Mouse (Mus musculus) layer of hippocampus, postnatal 25 days (tissue): ENCODE measurements at regions not wholly inside any gene's neighbourhood (a gene's known extent, or its start where the extent isn't known, plus 50 kb on each side); places are given as distances from the start of the nearest gene placed in this dataset.

Experiments
- DNase-seq, 2 experiments: peaks; one replicate each; pipeline ENCODE4 v3.0.0; 2022; ENCODE audit warnings: mixed read lengths in 2 of 2, low spot score in 1 of 2; ENCODE audit errors: extremely low spot score in 1 of 2

- peak in 1 of 2 experiments; percentile 10 for DNase-seq
Observed at GRCm38 (mm10) chr8:30797341-30797740, 2631.2 kb upstream of the 5930422O12Rik start.

- DNase-seq = no peak
Observed at GRCm38 (mm10) chr8:30817028-30817427, 2611.5 kb upstream of the 5930422O12Rik start.

DNA sequence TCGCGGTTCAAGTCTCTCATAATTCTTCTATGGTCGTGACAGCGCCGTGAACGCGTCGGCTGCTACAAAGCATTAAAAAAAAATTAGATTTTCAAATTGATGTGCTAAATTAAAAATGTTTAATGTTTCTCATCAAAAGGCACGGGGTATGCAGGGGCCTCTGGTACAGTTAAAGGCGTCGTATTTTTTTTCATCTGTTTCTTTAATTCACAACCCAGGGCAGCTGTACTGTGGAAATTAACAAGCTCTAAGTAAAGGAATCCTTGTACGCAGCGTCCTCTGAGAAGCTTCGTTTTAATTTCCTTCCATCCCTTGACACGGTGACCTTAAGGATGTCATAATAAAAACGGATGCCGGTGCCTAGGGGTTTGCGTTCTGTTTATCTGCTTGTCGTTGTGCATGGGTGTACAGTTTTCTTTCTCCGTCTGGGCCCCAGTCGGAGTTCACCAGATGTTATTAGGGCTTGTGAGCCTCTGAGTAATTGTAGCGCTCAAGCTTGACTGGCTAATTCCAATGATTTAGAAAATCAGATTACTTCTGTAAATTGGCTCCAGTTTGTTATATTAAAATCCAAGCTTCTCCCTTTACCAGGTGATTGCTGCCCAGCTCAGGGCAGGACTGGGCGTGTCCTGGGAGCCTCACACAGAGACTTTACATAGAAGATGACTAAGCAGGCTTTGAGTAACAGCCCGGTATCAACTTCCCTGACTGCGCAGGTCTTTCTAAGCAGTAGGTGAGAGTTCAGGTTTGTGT lies 2605.5 kb upstream of the 5930422O12Rik start:
- DNase-seq = no peak

- DNase-seq = no peak
Observed at GRCm38 (mm10) chr8:30823588-30823938, 2604.9 kb upstream of the 5930422O12Rik start.

DNA sequence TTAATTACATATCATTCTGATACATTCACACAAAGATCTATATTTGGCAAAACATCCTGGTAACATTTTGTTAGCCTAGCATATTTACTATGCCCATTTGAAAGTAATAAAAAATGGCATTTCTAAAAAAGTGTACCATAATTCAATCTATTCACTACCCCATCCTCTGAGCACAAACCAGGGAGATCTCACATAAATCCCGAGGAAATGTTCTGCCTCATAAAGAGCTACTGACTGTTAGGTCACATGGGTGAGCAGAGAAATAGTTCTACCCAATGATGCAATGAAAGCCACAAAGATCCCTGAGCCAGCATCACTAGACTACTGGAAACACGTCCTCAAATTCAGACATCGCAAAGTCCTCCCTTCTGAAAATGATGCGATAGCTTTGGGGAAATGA lies 2602.5 kb upstream of the 5930422O12Rik start:
- no peak for DNase-seq

GRCm38 (mm10) chr8:30838056-30838455 lies 2590.5 kb upstream of the 5930422O12Rik start:
- DNase-seq = no peak

- peak; percentile 81 to 95 for DNase-seq
Observed at GRCm38 (mm10) chr8:30840064-30840463, 2588.4 kb upstream of the 5930422O12Rik start.

- DNase-seq = no peak
Observed at GRCm38 (mm10) chr8:30863017-30863416, 2565.5 kb upstream of the 5930422O12Rik start.

DNA sequence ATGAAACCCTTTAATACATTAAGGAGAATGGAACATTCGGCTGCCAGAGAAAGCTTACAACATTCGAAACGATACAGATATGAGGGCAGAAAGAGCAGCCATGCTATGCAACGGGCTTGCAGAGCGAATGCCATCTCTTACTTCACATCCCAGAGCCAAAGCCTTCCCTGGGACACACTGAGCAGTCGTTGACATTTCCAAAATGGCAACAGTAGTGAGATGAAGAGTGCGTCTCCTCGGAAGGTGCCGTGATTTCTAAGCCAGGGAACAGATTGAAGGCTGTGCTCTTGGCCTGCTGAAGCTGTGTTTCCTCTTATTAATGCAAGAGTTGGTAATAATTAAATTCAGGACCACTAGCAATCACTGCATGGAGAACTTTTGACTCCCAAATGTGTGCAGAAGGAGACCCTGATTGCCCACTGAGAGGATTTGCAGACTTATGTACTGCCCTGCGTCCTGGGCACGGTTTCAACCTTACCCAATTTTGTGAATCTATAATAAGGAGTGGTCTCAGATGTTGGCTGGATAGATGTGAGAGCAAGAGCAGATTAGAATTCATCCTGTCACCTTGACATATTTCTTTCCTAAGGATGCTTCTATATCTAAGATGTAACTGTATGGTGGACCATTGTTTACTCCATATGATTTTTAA lies 2522.3 kb upstream of the 5930422O12Rik start:
- no peak for DNase-seq

DNA sequence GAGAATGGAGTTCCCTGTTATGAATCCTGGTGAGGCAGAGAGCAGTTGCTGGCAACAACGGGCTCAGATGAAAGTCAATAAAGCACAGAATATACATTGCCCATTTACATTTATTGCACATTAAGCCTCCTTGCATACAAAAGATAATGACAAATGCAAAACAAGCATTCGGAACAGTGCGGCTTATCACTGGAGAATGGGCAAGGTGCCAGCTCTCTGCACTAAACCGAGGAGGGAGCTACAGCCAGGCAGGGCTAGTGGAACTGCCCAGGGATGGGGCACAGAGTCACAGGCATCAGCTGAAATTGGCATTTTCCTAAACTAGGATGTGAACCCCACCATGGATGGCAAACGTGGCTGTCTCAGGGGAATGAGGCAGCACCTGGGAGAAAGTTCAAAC lies 2514.8 kb upstream of the 5930422O12Rik start:
- DNase-seq = no peak

GRCm38 (mm10) chr8:30915127-30915526 lies 2513.4 kb upstream of the 5930422O12Rik start:
- no peak for DNase-seq

GRCm38 (mm10) chr8:30915601-30916171 lies 2512.8 kb upstream of the 5930422O12Rik start:
- DNase-seq = peak; percentile 35 to 38

DNA sequence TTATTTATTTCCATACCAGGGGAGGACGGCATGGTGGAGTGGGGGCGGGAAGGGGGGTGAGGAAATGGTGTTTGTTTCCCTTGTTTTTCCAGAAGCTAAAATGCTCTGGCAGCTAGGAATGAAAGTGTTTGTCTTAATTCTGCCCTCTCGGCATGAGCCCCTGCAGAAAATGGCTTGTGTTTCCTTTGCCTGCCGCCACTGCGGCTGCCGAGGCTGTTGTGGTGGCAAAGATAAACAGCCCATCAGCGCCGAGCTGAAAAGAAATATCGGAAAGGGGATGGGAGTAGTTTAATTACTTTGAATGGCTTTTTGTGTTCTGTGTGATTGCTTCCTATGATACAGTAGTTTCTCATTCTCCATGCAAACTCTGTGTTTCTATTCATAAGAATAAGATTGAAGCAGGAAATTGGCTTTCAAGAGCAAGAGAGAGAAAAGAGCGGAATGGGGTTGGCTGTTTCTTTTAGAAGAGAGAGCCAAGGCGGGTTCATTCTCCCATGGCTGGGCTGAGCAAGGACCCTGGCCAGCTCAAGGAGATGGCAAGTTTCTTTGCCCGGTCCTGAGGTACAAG lies 2512.2 kb upstream of the 5930422O12Rik start:
- DNase-seq = peak in 1 of 2 experiments; percentile 16

- no peak for DNase-seq
Observed at GRCm38 (mm10) chr8:30921451-30921850, 2507.1 kb upstream of the 5930422O12Rik start.

- peak; percentile 55 to 74 for DNase-seq
Observed at GRCm38 (mm10) chr8:30923301-30924159, 2505.0 kb upstream of the 5930422O12Rik start.

DNA sequence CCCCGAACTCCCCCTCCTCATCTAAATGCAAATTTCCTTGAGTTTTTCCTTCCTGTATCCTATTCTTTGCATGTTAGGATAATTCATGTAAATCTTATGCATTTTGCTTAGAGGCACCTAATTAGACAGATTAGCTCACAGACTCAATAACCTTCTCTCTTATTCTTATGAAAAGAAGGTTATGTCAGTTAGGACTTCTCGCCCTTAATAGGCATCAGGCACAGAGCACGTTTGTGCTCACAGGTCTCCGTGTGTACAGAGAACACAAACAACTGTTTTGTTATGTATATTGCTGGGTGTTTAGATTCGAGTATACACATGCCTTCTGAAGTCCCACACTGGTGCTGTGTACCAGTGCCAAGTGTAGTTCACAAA lies 2504.4 kb upstream of the 5930422O12Rik start:
- no peak for DNase-seq

DNA sequence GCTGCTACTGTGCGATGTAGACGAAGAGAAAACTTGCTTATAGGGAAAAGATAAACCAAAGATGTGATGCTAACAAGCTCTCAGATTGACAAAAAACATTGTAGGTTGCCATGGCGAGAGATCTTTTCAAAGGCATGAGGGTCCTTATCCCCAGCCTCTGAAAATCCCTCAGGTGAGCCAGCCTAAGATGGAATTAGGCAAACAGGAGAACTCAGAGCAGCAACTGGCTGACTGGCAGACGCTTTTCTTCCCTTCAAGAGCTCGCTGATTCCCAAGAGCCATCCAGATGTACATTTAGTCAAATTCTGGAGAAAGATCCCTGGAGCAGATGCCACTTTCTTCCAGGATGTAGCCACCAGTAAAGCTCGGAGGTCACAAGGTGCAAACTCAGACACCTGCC lies 2503.9 kb upstream of the 5930422O12Rik start:
- DNase-seq = no peak

GRCm38 (mm10) chr8:30937449-30938075 lies 2490.9 kb upstream of the 5930422O12Rik start:
- no peak for DNase-seq

GRCm38 (mm10) chr8:30940901-30941300 lies 2487.6 kb upstream of the 5930422O12Rik start:
- no peak for DNase-seq
